Mouse (Mus musculus): ENCODE measurements around the gene Samt4. TPM values are rescaled to one million over a fixed set of nuclear protein-coding genes. Genes with fewer than 3 reads are reported as not detected.

Gene Samt4
- not detected in 2 replicates for polyA plus RNA-seq (2015; fragmentation: Nextera tagmentation; extraction: Ambion mirVana)

DNA sequence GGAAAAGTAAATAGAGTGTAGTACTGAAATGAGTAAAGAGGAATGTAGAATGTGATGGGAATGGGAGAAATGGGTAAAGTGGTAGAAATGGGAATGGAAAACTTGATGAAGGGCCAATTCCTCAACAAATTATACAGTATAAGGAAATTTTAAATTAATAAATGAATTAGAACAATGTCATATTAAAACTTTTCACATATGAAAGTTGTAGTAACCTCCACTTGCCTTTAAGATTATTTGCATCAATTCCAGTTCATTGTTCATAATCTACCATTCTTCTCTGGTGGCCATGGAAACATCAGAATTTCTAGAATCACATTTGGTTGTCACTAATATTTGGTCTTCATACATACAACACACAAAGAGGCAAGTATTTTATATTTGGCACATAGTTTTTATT is at the start of gene Samt4:
Gene Samt4, plus strand, starts transcription at position 301 of the 400 bp plus-strand sequence.

Other genes starting within 250 kb of the Samt4 start
- gene 4930524N10Rik, start 138.6 kb upstream of the Samt4 start, polyA plus RNA-seq (2015; fragmentation: Nextera tagmentation; extraction: Ambion mirVana), result not detected in 2 replicates
- gene Samt2, start 97.4 kb downstream of the Samt4 start, polyA plus RNA-seq (2015; fragmentation: Nextera tagmentation; extraction: Ambion mirVana), result not detected in 2 replicates

All from skeletal muscle tissue, postnatal 0 days (tissue).